Mouse (Mus musculus): Measurements from ENCODE around the gene Wnt9a.

DNA sequence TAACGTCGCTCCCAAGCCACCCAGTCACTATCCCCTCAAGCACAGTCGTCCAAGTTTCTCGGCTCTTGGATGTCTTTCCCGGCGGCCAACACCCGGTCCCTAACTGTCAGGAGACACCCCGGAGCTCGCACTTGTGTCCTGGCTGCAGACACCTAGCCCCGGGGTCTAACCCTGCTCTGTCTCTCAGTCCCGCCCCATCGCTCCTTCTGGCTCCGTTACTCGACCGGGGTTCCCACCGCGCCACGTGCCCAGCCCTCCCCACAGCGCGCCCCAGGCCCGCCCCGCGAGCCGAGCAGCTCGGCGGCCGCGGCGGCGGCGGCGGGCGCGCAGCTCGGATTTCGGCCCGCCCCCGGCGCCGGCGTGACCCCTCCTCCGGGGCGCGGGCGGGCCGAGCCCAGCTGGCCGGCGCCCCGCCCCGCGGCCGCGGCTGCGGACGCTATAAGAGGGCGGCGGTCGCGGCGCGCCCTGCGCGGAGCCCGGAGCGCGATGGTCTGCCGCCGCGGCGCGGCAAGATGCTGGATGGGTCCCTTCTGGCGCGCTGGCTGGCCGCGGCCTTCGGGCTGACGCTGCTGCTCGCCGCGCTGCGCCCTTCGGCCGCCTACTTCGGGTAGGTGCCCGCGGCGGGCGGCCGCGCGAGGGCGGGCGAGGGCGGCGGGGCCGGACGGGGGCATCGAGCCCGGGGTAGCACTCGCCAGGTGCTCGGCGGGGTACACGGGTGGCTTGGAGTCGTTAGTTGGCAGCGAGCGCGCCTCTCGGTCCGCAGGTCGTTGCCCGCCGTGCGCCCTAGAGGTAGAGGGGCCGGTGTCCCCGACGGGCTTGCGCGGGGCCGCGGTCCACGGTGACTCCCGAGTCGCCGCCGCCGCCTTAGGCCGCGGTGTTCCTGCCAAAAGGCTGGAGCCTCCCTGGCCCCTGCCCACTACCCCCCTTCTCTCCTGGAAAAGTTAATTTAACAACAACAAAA, at the start of gene Wnt9a:
- TF ChIP-seq CTCF (IDR thresholded peaks at IDR 0.05; ENCODE audit: borderline replicate concordance, insufficient read depth, low read length), result no peak
- TF ChIP-seq POLR2A (IDR thresholded peaks at IDR 0.05; ENCODE audit: low read depth, low read length), result peak; percentile 90
